Mouse (Mus musculus) CH12F3 (cell line): ENCODE results near the gene Ndufc1.
"Not testable (repeated sequence)": the region's sequence is repeated elsewhere in the genome, so short reads cannot be mapped to it uniquely, and the experiment has no call there.

ENCODE experiments used
- in situ Hi-C: fragments of 300-500 bp; cut with MboI; formaldehyde crosslinking; loops from 2 replicates; pipeline ENCODE4 v1.14.3; 2020; ENCODE audit warnings: low sequenced_read_pairs

Ndufc1 gene

GRCm38 (mm10) chr3:51408561-51409183 lies at the start of gene Ndufc1:
TSS of gene Ndufc1 (minus strand) at chr3:51408988.
- in situ Hi-C loops = no loop called here

- in situ Hi-C loops = no loop called here
These were observed 26.2 kb upstream of the Ndufc1 start for GRCm38 (mm10) chr3:51434871-51435595.

- in situ Hi-C loops = not testable (repeated sequence)
These were observed 25.6 kb upstream of the Ndufc1 start for GRCm38 (mm10) chr3:51434364-51434763.

GRCm38 (mm10) chr3:51425394-51425793 lies 16.6 kb upstream of the Ndufc1 start:
- in situ Hi-C loops = no loop called here

GRCm38 (mm10) chr3:51421921-51422320 lies 13.1 kb upstream of the Ndufc1 start:
- in situ Hi-C loops = no loop called here

GRCm38 (mm10) chr3:51417966-51418365 lies 9.2 kb upstream of the Ndufc1 start:
- in situ Hi-C loops = no loop called here

GRCm38 (mm10) chr3:51417485-51417884 lies 8.7 kb upstream of the Ndufc1 start:
- in situ Hi-C loops = no loop called here

- in situ Hi-C loops = no loop called here
These were observed 8.3 kb upstream of the Ndufc1 start for GRCm38 (mm10) chr3:51417135-51417458.

- in situ Hi-C loops = no loop called here
These were observed 7.8 kb upstream of the Ndufc1 start for GRCm38 (mm10) chr3:51416364-51417134.

GRCm38 (mm10) chr3:51416073-51416363 lies 7.2 kb upstream of the Ndufc1 start:
- in situ Hi-C loops = no loop called here

GRCm38 (mm10) chr3:51415098-51416072 lies 6.6 kb upstream of the Ndufc1 start, which contains the start of gene Naa15:
TSS of gene Naa15 (plus strand) at chr3:51415148.
- in situ Hi-C loops = no loop called here

- in situ Hi-C loops = no loop called here
These were observed 4.5 kb upstream of the Ndufc1 start for GRCm38 (mm10) chr3:51413276-51413675.

GRCm38 (mm10) chr3:51412457-51412856 lies 3.7 kb upstream of the Ndufc1 start:
- in situ Hi-C loops = no loop called here

GRCm38 (mm10) chr3:51407870-51408560 lies 773 bp downstream of the Ndufc1 start:
- in situ Hi-C loops = no loop called here

GRCm38 (mm10) chr3:51402628-51403027 lies 6.2 kb downstream of the Ndufc1 start:
- in situ Hi-C loops = no loop called here

GRCm38 (mm10) chr3:51402054-51402453 lies 6.7 kb downstream of the Ndufc1 start:
- in situ Hi-C loops = not testable (repeated sequence)

- in situ Hi-C loops = no loop called here
These were observed 8.1 kb downstream of the Ndufc1 start for GRCm38 (mm10) chr3:51400682-51401081.

- in situ Hi-C loops = no loop called here
These were observed 9.3 kb downstream of the Ndufc1 start for GRCm38 (mm10) chr3:51399531-51399930.

- in situ Hi-C loops = no loop called here
These were observed 10.1 kb downstream of the Ndufc1 start for GRCm38 (mm10) chr3:51398667-51399066.

- in situ Hi-C loops = no loop called here
These were observed 11.0 kb downstream of the Ndufc1 start for GRCm38 (mm10) chr3:51397700-51398299.
